Mouse (Mus musculus): Measurements from ENCODE around the gene Plekhm2.

DNA sequence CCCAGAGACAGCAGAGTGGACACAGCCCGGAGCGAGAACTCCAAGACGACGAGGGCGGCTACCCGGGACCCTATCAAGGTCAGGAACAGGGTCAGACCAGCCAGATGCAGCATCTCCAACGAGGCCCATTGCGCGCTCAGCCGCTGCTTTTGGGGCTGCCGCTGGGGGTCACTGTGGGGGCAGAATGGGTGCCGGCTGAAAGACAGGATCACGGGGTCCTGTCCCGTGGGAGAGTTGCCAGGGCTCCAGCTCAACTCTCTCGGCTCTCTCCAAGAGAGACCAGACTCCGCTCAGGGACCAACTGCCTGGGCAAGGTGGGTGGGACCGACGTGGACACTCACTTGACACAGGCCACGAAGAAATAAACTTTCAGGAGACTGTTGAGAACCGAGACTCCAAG lies 47.4 kb downstream of the Plekhm2 start:
- TF ChIP-seq CTCF (conservative IDR thresholded peaks at IDR 0.05 in 1 of 2, IDR thresholded peaks at IDR 0.05 in 1 of 2; ENCODE audit: low read depth in 2 of 2, low read length in 2 of 2) (peak in 1 of 2 experiments; percentile 72; a peak in 2 of 4 replicates), NRF1 (IDR thresholded peaks at IDR 0.05; ENCODE audit: low read depth, low read length) (no peak), POLR2A (IDR thresholded peaks at IDR 0.05; ENCODE audit: low read depth, low read length) (no peak), ELF1 (IDR thresholded peaks at IDR 0.05; ENCODE audit: low read depth, low read length) (no peak)
